Mouse (Mus musculus) central nervous system, embryonic 11.5 days (tissue): ENCODE data around the gene Chrna5. TPM values are rescaled to one million over a fixed set of nuclear protein-coding genes. Genes with fewer than 3 reads are reported as not detected.

ENCODE experiments used
- polyA plus RNA-seq: library from polyadenylated mRNA; depleted of rRNA; stranded (reverse); fragments of >200 nt; gene quantifications from 2 replicates; pipeline ENCODE4 v1.2.3, GENCODE M21; 2012; rRNA removed

Gene Chrna5
- 2.7 and 2.9 TPM in 2 replicates for polyA plus RNA-seq

DNA sequence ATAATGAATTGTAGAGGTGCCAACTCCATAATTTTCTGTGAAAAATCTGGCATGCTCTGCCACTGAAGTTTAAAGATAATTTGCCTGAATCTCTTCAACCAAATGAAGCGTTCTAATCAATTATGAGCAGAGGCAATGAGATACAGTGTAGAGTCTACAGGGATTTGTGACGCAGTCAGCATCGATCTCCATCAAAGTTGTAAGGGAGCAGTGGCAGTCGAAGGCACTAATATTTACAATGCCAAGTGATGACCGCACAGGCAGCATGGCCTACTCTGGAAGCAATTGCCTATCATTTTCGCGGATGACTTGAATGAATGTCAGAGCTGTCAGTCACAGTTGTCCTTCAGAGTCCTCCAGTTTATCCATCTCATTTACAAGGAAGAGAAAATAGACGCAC, at the start of gene Chrna5:
Gene Chrna5 (plus strand): TSS at position 207 of the 400 bp plus-strand sequence.

DNA sequence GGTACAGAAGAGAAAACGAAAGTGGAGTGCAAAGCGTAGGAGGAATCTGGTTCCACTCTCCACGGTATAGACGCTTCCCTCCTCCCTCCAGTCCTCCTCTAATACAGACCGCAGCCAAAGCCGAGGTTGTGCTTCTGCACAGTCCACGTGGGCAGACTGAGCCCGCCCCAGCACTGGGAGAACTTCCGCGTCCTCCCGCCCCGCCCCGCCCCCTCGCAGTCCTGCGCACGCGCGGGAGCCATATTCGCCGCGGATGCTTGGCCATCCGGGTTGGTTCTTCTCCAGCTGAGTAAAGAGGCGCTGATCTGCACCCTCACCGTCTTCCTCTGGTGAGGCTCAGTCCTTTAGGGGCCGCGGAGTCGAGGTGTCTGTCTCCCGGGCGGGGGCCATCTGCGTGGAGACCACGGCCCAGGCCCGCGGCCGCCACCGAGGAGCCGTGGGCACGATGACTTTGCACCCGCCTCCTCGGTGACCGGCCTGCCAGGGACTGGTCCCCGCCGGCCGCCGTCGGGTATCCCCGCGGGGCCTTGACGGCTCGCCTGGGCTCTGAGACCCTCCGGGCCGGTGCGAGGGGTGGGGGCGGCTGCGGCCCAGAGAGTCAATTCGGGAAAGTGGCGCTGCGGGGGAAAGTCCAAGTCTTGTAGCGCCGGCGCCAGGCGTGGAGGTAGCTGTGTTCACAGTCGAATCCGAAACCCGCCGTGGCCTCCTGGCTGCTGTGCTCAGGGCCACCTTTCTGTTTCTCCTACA, 29.9 kb upstream of the Chrna5 start, which contains the start of the genes Psma4 and AY074887:
Gene Psma4 (plus strand): TSS at position 216 of the 747 bp plus-strand sequence.
Gene AY074887 (minus strand): TSS at position 424 of the 747 bp plus-strand sequence.

DNA sequence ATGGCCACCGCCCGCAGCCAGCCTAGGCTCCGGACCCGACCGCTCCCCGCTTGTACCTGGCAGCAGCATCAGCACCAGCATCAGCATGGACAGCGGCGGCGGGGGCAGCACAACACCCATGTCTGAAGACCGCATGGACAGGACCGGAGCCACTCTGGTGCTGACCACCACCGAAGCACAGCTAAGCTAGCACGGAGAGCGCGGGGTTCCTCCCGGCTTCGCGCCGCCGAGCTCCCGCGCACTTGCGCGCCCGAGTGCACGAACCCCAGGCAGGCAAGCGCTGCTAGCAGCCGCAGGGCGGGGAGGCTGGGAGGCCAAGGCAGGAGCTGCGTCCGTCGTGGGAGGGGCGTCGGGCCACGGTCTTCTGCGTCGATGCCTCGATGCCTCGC, 45.6 kb downstream of the Chrna5 start, which contains the start of gene Chrna3:
Gene Chrna3 (minus strand): TSS at position 288 of the 389 bp plus-strand sequence.

DNA sequence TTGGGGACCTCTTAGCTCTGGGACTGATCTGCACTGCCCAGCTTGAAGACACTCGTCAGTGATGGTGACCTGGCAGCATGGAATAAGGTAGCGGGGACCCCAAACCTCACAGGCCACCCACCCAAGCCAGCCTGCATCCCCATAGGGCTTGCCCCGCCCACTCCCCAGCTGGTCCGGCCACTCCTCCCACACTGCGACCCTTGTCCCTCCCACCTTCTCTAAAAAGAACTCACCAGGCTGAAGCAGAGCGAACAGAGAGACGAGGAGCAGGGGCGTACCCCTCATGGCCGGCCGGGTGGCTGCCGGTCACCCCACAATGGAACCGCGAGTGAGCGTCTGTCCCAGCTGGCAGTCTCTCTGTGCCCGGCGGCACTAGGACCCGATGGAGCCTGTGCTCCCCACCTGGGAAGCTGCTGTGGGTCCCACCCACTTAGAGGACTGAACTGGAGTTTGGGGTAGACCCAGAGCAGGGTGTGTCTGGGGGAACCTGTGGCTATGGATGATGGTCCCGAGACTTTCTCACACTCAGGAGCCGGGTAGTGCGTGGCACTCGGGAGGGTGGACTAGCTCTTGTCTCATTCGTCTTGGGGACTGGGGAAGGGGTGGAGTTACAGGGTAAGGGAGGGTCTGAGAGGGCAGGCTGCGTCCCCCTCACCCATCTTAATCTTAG, 67.7 kb downstream of the Chrna5 start, which contains the start of gene Chrnb4:
Gene Chrnb4 (minus strand): TSS at position 569 of the 670 bp plus-strand sequence.

Other genes with a start within 250 kb of the Chrna5 start
- gene Wdr61, start 246.4 kb upstream of the Chrna5 start, polyA plus RNA-seq = 83.8 and 105 TPM in 2 replicates
- 707 and 862 TPM in 2 replicates for gene Crabp1, start 216.1 kb upstream of the Chrna5 start, polyA plus RNA-seq
- gene Ireb2, start 117.1 kb upstream of the Chrna5 start, polyA plus RNA-seq = 42.3 and 68.3 TPM in 2 replicates
- 1.8 and 3.7 TPM in 2 replicates for gene Hykk, start 63.6 kb upstream of the Chrna5 start, polyA plus RNA-seq
- gene Psma4, start 30.1 kb upstream of the Chrna5 start, polyA plus RNA-seq = 161 and 281 TPM in 2 replicates
- 0.25 TPM in 1 of 2 replicates, not detected in the other for gene AY074887, start 29.9 kb upstream of the Chrna5 start, polyA plus RNA-seq
- gene Chrna3, start 45.7 kb downstream of the Chrna5 start, polyA plus RNA-seq = 5.2 and 8.7 TPM in 2 replicates
- gene Chrnb4, start 67.9 kb downstream of the Chrna5 start, polyA plus RNA-seq = 1.5 and 2.7 TPM in 2 replicates
- gene Ube2q2, start 168.0 kb downstream of the Chrna5 start, polyA plus RNA-seq = 22.1 and 25.8 TPM in 2 replicates
- 40.3 and 44.9 TPM in 2 replicates for gene Fbxo22, start 228.0 kb downstream of the Chrna5 start, polyA plus RNA-seq